Mouse (Mus musculus) neutrophil, adult 5-6 weeks (primary cell): ENCODE results near the gene Smpd3. TPM values are rescaled to one million over a fixed set of nuclear protein-coding genes. Genes with fewer than 3 reads are reported as not detected.

Experiments
- ATAC-seq: fragments of 151-379, 151-347 bp; 2 replicates; pipeline ENCODE4 v1.8.0; 2017; ENCODE audit warnings: mild to moderate bottlenecking, moderate TSS enrichment; ENCODE audit not compliant: insufficient number of reproducible peaks, poor library complexity, low FRiP score, severe bottlenecking; ENCODE audit errors: extremely low read depth
- total RNA-seq: library from RNA; stranded (forward); fragments of 200-1000 nt; gene quantifications from 2 replicates; pipeline ENCODE4 v1.2.3, GENCODE M21; 2017

Gene Smpd3
- total RNA-seq, 1 experiment from 2014 or later: 1.3 TPM

DNA sequence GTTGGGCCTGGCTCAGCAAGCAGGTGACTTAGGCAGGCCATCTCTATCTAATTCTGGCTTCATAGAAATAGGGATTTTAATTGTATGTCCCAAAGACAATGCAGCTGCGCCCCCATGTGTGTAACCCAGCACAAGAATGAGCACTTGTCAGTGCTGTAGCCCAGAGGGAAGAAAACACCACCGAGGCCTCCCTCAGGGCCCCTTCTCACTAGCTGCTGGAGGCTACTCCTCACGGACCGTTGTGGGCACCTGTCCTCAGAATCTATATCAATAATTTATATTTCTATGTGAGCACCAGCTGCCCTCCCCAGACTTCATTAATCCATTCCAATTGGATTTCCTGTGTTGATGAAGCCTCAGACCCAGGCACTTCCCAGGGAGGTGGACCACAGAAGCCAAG lies 76.9 kb downstream of the Smpd3 start:
- no peak for ATAC-seq

GRCm38 (mm10) chr8:106259579-106260255 lies 78.1 kb downstream of the Smpd3 start:
- ATAC-seq: no peak

DNA sequence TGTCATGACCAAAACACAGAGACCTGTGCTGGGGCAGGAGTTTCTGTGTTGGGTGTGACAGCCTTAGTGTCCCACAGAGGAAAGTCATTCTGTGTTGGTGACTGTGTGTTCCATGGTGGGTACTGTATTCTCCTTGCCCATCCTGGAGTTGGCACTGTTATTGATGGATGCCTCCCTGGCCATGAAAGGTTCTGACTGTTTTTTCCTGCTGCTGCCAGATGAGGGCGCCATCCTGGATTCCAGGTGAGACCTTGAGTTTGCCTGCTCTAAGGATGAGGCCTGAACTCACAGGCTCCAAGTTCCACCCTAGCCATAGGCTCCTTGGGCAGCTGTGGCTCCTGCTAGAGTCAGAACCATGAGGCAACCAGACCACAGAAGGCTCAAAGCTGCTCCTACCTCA lies 79.6 kb downstream of the Smpd3 start:
- no peak for ATAC-seq

DNA sequence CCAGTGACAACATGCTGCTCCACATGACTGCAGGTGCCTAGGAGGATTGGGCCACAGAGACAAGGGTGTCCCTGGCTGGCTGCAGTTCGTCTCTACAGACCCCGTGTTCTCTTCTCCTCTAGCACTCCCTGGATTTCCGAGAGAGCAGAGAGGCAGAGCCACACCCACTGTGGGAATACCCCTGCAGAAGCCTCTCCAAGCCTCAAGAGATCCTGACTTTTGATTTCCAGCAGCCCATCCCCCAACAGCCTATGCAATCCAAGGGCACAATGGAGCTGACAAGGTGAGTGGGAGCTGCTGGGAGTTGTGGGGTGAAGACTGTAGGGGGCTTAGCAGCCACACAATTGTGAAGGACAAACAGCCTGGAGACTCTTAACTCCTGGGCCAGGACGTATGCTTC lies 87.6 kb downstream of the Smpd3 start:
- ATAC-seq: no peak

GRCm38 (mm10) chr8:106237106-106237505 lies 100.7 kb downstream of the Smpd3 start:
- ATAC-seq: no peak

DNA sequence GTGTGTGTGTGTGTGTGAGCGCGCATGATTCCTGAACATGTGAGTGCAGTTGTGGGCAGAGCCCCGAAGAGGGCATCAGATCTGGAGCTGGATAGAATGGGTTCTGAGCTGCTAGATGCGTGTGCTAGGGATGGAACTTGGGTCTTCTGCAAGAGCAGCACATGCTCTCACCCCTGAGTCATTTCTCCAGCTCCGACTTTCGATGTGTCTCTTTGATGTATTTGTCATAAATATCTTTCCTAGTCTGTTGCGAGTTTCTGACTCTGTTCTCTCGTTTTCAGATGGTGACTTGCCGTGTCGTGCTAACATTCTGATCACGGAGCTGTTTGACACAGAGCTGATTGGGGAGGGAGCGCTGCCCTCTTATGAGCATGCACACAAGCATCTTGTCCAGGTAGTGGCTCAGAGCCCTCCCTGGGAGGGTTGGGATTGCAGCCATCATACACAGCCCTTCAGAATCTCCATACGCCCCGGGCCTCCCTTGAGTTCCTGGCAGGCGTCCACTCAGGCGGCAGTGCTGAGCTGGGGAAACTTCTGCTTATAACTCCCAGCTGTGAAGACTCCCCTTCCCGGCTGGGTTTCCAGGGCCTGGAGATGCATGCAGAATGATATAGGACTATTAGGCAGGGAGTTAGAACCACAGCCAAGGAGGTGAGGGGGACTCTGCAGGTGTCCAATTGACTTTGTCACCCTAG lies 103.1 kb downstream of the Smpd3 start:
- ATAC-seq: no peak

DNA sequence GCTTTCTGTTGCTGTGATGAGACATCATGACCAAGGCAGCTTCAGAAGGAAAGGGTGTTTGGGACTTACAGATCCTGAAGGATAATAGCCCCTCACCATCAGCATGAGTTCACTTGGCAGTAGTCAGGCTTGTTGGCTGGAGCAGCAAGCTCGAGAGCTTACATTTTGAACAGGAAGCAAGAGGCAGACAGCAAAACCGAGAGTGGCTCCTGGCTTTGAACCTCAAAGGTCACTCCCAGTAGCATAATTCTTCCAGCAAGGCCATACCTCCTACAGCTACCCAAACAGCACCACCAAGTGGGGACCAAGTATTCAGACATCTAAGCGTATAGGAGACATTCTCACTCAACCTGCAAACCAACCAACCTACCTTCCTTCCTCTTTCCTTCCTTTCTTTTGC lies 105.0 kb downstream of the Smpd3 start:
- no peak for ATAC-seq

DNA sequence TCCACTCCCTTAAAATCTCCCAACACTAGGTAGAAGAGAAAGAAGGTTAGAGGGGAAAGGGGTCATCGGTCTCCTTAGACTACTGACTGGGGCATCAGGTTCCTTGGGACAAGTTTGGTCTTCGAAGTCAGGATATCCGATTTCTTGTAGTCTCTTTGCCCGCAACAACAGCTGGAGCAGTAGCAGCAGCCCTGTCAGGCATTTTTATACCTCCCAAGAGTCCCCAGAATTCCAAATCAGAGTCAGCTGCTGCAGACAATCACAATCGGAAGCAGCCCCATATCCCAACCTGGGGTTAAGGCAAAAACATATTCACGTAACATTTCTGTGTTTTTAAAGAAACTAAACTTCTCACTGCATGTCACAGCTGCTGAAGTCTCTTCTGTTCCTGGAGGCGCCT lies 106.3 kb downstream of the Smpd3 start:
- ATAC-seq: no peak

GRCm38 (mm10) chr8:106226589-106226988 lies 111.2 kb downstream of the Smpd3 start:
- peak; percentile 75 for ATAC-seq

DNA sequence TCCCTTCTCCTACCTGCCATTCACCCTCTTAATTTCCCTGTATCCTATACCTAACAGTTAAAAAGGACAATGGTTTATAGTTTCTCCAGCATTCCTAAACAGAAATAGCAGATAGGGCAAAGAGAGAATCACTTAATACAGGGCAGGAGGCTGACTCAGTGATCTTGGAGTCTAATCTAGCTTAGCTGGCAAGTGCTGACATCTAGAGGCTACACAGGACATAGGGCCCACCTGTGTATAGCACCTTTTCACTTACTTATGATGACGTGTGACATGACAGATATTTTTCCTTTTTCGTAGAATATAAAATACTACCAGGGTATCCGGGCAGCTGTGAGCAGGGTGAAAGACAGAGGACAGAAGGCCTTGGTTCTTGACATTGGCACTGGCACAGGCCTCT lies 118.2 kb downstream of the Smpd3 start:
- ATAC-seq: no peak

DNA sequence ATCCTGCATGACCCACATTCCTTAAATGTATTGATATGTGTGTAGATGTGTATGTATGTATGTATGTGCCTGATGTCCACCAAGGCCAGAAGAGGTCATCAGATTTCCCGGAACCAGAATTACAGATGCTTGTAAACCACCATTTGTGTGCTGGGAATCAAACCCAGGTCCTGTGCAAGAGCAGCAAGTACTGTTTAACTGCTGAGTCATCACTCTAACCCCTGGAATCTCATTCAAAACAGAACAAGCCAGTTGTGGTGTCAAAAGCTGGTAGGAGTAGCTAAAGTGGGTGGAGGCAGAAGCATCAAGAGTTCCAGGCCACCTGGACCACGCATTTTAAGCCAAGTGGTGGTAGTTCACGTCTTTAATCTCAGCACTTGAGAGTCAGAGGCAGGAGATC lies 123.8 kb downstream of the Smpd3 start:
- ATAC-seq: no peak

- ATAC-seq: no peak
Observed at GRCm38 (mm10) chr8:106211421-106211820, 126.4 kb downstream of the Smpd3 start.

- peak; percentile 98 for ATAC-seq
Observed at GRCm38 (mm10) chr8:106210821-106211345, 126.9 kb downstream of the Smpd3 start, which contains the start of the genes Slc7a6os and Prmt7. Gene Slc7a6os (minus strand): TSS chr8:106210935. Gene Prmt7 (plus strand): TSS chr8:106210936.

DNA sequence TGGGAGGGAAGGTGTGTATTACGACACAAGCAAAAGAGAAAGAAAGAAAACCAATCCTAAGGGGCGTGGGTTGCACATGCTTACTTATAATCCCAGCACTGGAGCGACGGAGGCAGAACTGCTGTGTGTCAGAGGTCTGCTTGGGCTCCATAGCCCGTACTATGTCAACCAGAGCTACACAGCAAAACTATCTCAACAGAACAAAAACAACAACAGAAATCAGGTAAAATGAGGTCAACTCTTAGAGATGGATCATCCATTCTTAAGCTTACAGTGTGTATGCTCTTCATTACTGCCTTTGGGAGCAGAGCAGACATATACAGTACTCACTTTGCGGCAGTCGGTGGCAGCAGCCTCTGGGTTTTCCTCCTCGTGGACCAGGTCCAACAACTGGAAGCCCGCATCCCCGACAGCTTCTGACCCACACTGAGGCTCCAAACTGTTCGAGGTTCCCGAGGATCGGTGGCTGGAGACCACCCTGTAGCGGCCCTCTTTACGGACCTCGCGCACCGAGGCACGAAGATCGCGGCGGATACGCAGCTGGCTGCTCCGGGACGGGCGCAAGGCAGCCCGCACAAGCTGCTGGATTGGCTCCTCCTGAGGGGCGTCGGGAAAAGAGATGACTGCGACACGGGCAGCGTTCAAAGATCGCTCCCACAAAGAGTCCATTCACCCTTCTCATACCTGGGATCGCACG lies 127.6 kb downstream of the Smpd3 start:
- ATAC-seq: no peak

Other genes starting within 250 kb of the Smpd3 start
- 0.25 TPM in 1 of 2 replicates, not detected in the other for gene Esrp2, start 201.0 kb downstream of the Smpd3 start, total RNA-seq
- gene Pla2g15, start 187.6 kb downstream of the Smpd3 start, total RNA-seq: 8.5 and 13.6 TPM in 2 replicates
- 9.3 and 11.3 TPM in 2 replicates for gene Slc7a6, start 169.1 kb downstream of the Smpd3 start, total RNA-seq
- gene Slc7a6os, start 127.1 kb downstream of the Smpd3 start, total RNA-seq: 61.8 and 67.5 TPM in 2 replicates
- 21.4 and 21.5 TPM in 2 replicates for gene Prmt7, start 127.1 kb downstream of the Smpd3 start, total RNA-seq
- gene Zfp90, start 77.3 kb upstream of the Smpd3 start, total RNA-seq: 13.1 and 14.3 TPM in 2 replicates
- gene 6030452D12Rik, start 162.5 kb upstream of the Smpd3 start, total RNA-seq: not detected in 2 replicates
- not detected in 2 replicates for gene Cdh3, start 172.9 kb upstream of the Smpd3 start, total RNA-seq
- gene Gm10073, start 235.5 kb upstream of the Smpd3 start, total RNA-seq: 2.4 and 4.5 TPM in 2 replicates